Mouse (Mus musculus) mammary gland, adult 2 months (tissue): Measurements from ENCODE around the gene Gbx2. TPM values are rescaled to one million over a fixed set of nuclear protein-coding genes. Genes with fewer than 3 reads are reported as not detected.

ENCODE experiments used
- polyA plus RNA-seq: library from polyadenylated mRNA; depleted of rRNA; stranded (reverse); fragments of >200 nt; gene quantifications from 2 replicates; pipeline ENCODE4 v1.2.3, GENCODE M21; 2012; ENCODE audit warnings: low replicate concordance; rRNA removed

The Gbx2 gene
- polyA plus RNA-seq, result 0.45 and 0.86 TPM in 2 replicates

DNA sequence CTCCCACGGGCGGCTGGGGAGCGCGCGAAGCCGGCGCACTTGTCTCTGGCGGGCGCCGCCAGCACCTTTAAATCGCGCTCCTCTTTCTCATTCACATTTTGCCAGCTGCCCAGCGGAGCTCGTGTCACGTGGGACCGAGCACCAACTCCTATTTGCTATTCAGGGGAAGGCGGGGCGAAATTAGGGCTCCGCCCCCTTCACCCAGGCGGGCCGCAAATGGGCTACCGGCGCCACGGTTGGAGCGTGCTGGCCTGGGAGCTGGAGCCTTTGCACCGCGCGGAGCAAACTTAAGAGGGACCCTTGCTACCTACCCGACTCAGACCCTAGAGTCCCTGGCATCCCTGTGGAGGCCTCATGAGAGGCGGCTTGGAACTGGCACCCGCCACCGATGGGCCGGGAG is at the start of gene Gbx2:
TSS of gene Gbx2 (minus strand) at position 60 of the 400 bp plus-strand sequence.

Other genes starting within 250 kb of the Gbx2 start
- 12.6 TPM in 1 of 2 replicates, not detected in the other for gene Asb18, start 83.5 kb upstream of the Gbx2 start, polyA plus RNA-seq
- not detected in 2 replicates for gene Iqca, start 222.2 kb upstream of the Gbx2 start, polyA plus RNA-seq